Mouse (Mus musculus) brown adipose tissue, adult 24 weeks (tissue): ENCODE results near the gene Irf1. TPM values are rescaled to one million over a fixed set of nuclear protein-coding genes. Genes with fewer than 3 reads are reported as not detected.
"Not testable (repeated sequence)": the region's sequence is repeated elsewhere in the genome, so short reads cannot be mapped to it uniquely, and the experiment has no call there.

Experiments used
- H3K27ac ChIP-seq: fragments of 200-500 bp; replicated peaks from 2 replicates; pipeline ENCODE4 v1.5.1; 2012; ENCODE audit warnings: low read depth, mild to moderate bottlenecking, low read length
- H3K4me1 ChIP-seq: fragments of 200-500 bp; 2 replicates; pipeline ENCODE4 v1.6.1; 2012; ENCODE audit warnings: low read length, mixed read lengths; ENCODE audit not compliant: control insufficient read depth, insufficient read depth, insufficient read length
- H3K4me3 ChIP-seq: fragments of 200-500 bp; 2 replicates; pipeline ENCODE4 v1.5.1; 2012; ENCODE audit warnings: low read depth, mild to moderate bottlenecking, low read length, moderate library complexity; ENCODE audit not compliant: insufficient read depth
- polyA plus RNA-seq: library from polyadenylated mRNA; stranded (reverse); fragments of >200 nt; gene quantifications from 2 replicates; pipeline ENCODE4 v1.2.4, GENCODE M21; 2012; ENCODE audit not compliant: missing spikeins, insufficient read depth, insufficient read length

The Irf1 gene
- polyA plus RNA-seq, 1 experiment, result 12.5 TPM

DNA sequence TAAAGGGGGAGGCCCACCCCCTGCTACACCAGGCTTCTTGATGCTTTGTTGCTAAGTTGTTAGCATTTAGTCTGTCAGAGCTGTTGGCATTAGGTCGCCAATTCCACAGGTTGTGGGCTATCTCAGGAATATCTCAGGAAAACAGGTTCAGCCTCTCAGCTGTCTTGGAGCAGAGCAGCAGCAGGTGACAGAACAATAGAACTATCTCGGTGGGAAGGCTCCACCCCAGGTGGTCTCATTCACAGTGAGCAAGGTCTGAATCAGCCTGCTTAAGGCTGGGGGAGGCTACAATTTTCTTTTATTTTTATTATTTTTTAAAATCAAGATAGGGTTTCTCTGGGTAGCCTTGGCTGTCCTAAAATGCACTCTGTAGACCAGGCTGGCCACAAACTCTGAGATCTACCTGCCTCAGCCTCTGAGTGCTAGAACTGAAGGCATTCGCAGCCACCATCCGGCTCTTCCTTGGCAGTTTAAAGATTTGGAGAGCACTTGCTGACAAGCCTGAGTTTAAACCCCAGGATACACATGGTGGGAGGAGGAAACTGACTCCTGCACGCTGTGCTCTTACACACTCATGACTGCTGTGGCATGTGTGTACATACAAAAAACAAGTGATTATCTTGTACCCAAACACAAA lies 20.0 kb upstream of the Irf1 start:
- Histone ChIP-seq H3K27ac (no peak overlapping the region), H3K4me1 (no peaks in the 10 kb centered on the region), H3K4me3 (no peak overlapping the region)

DNA sequence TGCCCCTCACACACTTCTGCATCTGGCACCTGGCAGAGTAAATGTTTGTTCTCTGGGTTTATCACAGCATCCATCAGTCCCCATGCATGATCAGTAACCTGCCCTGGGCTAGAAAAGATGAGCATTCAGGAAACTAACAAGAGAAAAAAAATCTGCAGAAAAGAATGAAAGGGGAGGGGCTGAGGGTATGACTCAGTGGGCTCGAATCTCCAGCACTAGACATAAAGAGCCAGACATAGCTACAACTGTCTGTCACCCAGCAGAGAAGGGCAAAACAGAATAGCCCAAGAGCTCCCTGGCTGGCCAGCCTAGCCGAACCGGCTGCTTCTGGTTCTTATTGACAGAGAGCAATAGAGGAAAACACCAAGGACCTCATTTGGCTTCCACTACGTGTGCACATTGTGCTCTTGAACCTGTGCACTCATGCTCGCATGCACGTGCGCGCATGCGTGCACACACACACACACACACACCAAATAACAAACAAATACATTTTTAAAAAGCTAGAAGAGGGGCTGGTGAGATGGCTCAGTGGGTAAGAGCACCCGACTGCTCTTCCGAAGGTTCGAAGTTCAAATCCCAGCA lies 14.7 kb upstream of the Irf1 start:
- Histone ChIP-seq H3K27ac (no peak overlapping the region), H3K4me3 (no peak overlapping the region), H3K4me1 (peaks cover 15% of the 10 kb centered on the region)

DNA sequence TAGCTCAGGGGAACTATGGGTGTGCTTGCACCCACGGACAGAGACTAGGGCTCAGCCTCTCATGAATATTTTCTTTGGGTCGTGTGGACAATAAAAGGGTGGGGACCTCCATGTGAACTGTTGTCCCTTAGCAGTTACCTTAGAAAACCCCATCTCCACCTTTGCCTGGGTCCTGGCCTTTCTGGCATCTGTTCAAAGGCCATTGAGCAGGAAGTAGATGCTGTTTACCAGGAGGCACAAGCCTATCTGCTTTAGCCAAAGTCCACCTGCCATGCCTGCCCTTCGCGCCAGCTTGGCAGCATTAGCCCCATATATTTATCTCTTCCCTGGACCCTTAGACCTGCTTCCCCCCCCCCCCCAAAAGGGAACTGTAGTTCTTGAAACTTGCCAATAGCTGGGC lies 12.2 kb upstream of the Irf1 start:
- H3K4me1 ChIP-seq, result peaks cover 27% of the 10 kb centered on the region
- no peak overlapping the region for H3K4me3 ChIP-seq
- H3K27ac ChIP-seq, result no peak overlapping the region

DNA sequence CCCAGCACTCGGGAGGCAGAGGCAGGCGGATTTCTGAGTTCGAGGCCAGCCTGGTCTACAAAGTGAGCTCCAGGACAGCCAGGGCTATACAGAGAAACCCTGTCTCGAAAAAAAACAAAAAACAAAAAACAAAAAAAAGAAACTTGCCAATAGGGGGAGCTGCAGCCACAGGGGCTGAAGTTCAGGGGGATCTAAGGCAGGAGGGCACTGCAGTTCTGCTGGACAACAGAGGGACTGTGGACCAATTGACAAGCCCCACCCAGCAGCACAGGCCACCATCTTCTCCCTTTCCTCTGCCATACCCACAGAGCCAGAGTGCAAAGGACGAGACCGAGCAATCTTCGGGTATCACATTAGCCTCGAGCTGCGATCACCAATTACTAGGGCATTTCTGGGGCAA lies 11.8 kb upstream of the Irf1 start:
- not testable (repeated sequence) for H3K27ac ChIP-seq, H3K4me3 ChIP-seq
- peaks cover 28% of the 10 kb centered on the region for H3K4me1 ChIP-seq

DNA sequence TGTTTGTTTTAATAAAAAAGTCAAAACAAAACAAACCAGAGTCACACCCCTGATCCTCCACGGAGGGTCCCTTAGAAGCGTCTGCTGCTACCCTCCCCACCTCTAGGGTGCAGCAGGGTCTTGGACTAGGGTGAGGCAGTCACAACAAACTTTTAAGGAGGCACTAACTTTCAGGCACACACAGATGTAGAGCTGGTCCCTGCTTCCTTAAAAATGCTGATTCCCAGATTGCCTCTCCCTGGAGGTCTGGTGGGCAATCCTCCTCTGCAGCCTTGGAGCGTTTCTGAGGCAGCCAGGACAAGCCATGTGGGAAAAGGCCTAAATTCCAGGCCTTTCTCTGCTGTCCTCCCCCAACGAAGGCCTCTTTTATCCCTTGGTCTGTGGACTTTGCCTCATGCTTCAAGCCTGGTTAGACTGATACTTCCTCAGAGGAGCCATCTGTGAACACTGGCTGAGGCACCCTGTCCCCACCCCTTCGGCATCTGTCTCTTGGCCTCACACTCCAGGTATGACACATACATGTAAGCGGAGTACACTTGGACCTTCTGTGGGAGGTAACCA lies 10.9 kb upstream of the Irf1 start:
- Histone ChIP-seq H3K27ac (peak overlapping the region; percentile 39), H3K4me1 (peaks cover 28% of the 10 kb centered on the region), H3K4me3 (no peak overlapping the region)

DNA sequence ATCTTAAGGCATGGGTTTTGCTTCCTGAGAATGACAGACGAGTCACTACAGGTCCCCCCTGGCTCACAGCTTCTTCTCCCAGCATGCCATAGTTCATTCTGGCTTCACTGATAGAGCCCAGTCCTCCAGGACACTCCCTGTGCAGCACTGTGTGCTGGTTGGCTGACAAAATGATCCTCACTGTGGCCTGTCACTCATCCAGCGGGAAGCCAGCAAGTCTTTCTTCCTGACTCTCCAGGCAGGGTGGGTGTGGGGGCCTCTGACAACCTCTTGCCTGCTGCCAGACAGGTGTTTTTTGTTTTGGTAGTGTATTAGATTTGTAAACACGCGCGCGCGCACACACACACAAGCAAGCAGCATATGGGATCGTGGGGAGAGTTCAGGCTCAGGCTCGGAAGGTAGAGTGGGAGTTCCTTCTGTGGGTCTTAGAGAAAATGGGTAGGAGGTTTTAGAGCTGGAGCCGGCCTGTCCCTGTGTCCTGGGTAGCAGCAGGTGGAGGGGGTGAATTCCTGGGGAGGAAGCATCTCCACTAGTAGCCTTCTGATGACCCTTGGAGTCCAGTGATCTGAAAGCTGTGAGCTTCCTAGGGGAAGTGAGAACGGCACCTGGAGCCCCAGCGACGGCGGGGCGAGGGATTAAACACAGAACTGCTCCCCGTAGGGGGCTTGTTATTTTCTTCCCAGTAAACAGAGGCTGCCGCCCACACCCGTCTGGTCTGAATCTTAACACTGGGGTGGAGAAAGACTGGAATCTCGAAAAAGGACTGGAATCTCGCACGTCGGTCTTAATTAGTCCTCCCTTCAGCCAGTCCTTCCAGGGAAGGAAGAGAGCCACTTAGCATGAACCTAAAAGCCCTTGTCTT lies 10.0 kb upstream of the Irf1 start:
- Histone ChIP-seq H3K4me1 (peaks cover 33% of the 10 kb centered on the region), H3K4me3 (no peak overlapping the region)

DNA sequence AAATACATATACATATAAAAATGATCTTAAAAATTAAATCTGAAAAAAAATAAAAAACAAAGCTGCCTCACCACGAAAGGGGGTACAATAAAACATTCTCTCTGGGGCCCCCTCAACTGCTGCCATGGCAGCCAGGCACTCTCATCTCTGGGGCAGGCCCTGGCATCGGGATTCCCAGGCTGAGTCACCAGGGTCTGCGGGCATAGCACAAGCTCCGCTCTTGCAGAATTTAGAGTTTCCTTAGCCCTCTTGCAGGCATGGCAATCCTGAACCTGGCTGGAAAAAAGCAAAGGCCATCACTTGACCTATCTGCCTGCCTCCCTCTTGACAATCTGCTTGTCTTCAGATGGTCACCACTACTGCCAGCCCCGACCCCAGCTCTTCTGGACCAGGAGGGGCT lies 8.5 kb upstream of the Irf1 start:
- no peak overlapping the region for H3K4me3 ChIP-seq
- peak overlapping the region; percentile 99 for H3K27ac ChIP-seq
- H3K4me1 ChIP-seq, result peaks cover 33% of the 10 kb centered on the region

More for the DNA sequence above, 10.0 kb upstream of the Irf1 start:
- peak overlapping the region; percentile 39 for H3K27ac ChIP-seq

DNA sequence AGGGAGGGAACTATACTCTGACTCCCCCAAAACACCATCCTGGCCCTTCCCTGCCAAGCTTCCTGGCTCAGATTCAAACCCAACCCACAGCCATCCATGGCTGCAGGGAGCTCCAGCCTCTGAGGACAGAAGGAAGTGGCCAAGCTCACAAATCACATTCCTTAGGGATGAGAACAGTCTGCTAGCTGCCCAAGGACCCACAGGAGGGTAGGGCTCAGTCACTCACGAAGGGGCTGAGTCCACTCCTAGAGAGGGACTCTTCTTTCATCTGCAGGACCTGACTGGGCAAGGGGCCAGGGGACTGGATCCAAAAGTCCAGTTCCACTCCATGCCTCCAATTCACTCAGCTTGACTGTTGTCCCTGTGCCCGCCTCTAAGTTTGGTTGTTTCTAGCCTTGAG lies 8.0 kb upstream of the Irf1 start:
- H3K4me3 ChIP-seq, result no peak overlapping the region
- H3K4me1 ChIP-seq, result peaks cover 33% of the 10 kb centered on the region

DNA sequence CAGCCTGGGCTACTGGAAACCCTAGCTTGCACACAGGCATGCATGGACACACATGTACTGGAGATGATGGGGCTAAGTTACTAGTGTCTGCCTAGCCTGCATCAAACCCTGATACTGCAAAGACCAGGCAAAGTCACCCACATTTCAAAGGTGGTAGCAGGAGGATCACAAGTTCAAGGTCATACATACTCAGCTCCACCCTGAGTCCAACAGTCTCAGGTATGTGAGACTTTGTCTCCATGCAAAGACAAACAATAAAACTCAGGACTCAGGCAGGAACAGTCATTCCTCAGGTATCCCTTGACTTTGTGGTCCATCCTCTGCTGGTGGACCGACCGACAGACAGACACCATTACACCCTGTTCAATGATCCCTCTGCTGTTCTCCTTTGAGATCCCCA lies 7.4 kb upstream of the Irf1 start:
- 0 out of 2 replicates have a peak overlapping the region, but pooled peaks have one; percentile 4 for H3K4me3 ChIP-seq
- H3K4me1 ChIP-seq, result peaks cover 33% of the 10 kb centered on the region
- H3K27ac ChIP-seq, result peak overlapping the region; percentile 99

More for the DNA sequence above, 8.0 kb upstream of the Irf1 start:
- peak overlapping the region; percentile 99 for H3K27ac ChIP-seq

DNA sequence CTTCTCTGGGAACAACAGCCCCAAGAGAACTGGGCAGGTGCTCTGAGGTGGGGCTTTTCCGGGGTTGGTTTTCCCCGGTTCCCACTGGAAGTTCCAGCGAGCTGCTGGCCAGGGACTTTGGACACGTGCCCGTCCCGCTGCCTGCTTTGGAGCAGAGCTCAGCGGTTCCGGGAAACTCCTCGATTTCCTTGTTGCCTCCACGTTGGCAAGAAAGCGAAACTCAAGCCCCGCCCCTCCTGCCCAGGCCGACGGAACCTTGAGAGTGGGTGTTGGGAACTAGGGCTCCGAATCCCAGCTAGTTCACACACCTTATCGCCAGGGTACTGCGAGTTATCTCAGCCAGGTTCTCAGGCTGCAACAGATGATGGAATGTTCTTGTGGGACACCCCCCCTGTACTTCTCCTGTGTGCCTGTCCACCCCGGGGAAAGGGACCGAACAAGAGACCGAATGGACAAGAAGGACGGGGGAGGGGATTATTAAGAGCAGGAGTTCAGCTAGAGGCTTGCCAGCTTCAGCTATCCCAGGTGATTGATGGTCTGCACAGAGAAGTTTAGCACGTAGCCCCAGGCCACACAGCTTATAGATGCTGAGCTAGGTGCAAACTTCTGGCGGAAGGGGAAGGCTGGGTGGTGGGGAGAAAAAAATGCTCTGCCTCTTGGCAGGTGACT lies 6.9 kb upstream of the Irf1 start:
- Histone ChIP-seq H3K4me1 (peaks cover 33% of the 10 kb centered on the region), H3K4me3 (peak overlapping the region; percentile 61), H3K27ac (peak overlapping the region; percentile 99)

DNA sequence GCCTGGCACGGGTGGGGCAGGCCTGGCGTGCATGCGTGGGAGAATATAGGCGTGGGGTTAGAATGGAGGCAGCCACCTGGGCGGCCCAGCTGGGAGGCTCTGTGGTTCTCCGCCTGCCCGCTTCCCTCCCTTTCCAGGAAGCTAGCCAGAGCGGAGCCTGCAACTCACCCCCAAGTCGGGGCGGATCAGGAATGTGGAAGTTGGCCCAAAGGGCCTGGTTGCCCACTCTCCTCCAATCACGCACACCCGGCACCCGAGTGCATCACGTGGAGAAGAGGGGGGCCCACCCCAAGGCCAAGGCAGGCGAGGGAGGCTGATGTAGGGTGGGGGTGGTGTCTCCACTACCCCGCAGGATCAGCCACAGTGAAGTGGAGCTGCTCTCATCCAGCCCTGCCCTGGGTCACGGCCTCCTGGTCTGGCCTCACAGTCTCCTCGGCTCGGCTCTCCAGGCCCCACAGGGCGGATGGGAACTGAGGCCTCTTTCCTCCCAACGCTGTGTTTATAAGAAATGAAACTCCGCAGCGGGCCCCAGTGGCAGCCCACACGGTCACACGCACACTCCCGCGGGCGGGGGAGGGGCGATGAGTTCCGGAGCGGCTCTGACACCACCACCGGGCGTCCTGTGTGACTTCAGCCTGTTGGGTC lies 6.2 kb upstream of the Irf1 start:
- peaks cover 27% of the 10 kb centered on the region for H3K4me1 ChIP-seq
- H3K4me3 ChIP-seq, result peak overlapping the region; percentile 61
- H3K27ac ChIP-seq, result peak overlapping the region; percentile 99

DNA sequence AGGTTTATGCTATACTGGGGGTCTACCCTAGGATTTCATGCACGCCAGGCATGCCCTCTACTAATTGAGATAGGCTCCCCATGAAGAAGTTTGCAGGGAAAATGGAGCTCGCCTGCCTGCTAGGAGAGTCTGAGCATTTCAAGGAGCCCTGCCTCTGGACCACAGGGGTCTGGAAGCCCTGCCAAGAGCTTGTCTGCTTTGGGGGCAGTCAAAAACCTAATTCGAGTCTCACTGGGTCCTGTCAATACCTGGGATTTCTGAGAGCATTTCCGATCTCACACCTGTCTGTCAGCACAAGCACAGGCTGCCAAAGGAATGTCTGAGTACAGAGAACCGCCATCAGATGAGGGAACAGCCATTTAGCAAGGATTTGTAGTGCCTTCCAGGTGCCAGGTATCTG lies 5.2 kb upstream of the Irf1 start:
- H3K27ac ChIP-seq, result peak overlapping the region; percentile 99
- peaks cover 23% of the 10 kb centered on the region for H3K4me1 ChIP-seq
- no peak overlapping the region for H3K4me3 ChIP-seq

DNA sequence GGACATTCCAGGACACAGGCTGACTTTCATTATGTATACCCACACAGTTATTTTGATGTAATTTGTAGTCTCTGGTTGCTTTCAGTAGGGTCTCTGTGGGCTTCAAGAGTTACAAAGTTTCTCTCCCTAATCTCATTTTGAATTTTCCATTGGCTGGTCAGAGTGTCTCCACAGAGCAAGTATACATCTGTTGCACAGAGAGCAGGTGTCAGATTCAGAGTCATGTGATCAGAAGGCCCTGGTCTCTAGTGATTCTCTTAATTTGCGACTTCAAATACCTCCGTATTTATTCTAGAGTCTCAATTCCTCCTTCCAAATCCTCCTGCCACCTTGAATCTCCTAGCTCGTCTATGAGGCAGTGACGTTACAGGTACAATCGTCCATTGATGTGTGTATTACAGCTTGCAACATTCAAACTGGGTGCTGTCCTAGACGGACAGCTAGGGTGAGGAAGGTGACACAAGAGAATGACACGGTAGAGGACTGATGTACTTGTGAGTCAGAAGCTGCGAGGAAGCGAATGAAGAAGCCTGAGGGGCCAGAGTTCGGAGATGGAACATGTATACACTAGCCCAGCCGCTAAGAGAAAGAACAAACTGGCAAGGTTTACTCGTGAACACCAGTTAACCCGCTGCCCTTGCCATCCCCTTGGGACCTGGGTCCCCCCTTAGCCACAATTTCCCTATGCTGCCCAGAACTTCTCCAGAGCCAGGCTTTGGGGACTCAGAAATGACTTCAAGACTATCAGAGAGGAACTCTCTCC lies 1.2 kb upstream of the Irf1 start:
- Histone ChIP-seq H3K27ac (no peak overlapping the region), H3K4me3 (no peak overlapping the region), H3K4me1 (peaks cover 12% of the 10 kb centered on the region)

DNA sequence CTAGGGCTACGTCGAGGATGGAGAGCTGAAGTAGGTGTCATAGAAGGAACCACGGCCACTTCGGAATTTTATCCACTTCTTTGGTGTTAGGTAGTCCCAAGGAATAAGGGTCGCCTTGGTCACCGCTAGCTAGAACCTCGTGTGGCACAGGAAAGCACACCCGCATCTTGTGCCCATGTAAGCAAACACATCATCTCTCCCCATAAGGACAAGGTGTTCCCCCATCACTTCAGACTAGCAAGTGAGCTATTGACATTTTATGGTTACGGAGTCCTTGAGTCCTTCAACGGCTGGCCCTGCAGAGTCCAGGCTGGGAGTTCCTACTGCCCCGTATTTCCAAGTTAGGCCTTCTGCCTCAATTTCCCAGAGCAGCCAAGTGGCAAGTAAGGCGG lies 633 bp upstream of the Irf1 start:
- H3K4me1 ChIP-seq, result peaks cover 18% of the 10 kb centered on the region
- peak overlapping the region; percentile 44 for H3K4me3 ChIP-seq
- peak overlapping the region; percentile 76 for H3K27ac ChIP-seq
